Mouse (Mus musculus) CH12.LX (cell line): ENCODE results near the gene Zfp61. TPM values are rescaled to one million over a fixed set of nuclear protein-coding genes. Genes with fewer than 3 reads are reported as not detected.

Source experiments
- DNase-seq: peaks from one replicate; pipeline ENCODE4 v3.0.0-alpha.2; 2013; ENCODE audit errors: extremely low read depth
- H3K27ac ChIP-seq: 2 replicates; pipeline ENCODE4 v1.5.1; 2012; ENCODE audit warnings: low read depth, mild to moderate bottlenecking, control low read depth, moderate library complexity; ENCODE audit not compliant: insufficient read depth
- H3K27me3 ChIP-seq: replicated peaks from 2 replicates; pipeline ENCODE3; 2012; ENCODE audit warnings: inconsistent platforms
- H3K36me3 ChIP-seq, 2 experiments: replicated peaks in 1 of 2; 2 replicates each; pipeline versions ENCODE3 to v1.6.1; 2012; ENCODE audit warnings: inconsistent platforms in 1 of 2, low read length in 1 of 2, mild to moderate bottlenecking in 1 of 2, mixed read lengths in 1 of 2, moderate library complexity in 1 of 2; ENCODE audit not compliant: control insufficient read depth in 1 of 2, insufficient read depth in 1 of 2
- H3K4me1 ChIP-seq, 2 experiments: 2 replicates each; pipeline ENCODE4 v1.6.1; 2012; ENCODE audit warnings: inconsistent platforms in 1 of 2, moderate library complexity in 1 of 2; ENCODE audit not compliant: insufficient read depth in 2 of 2, control insufficient read depth in 1 of 2
- H3K4me2 ChIP-seq: 2 replicates; pipeline ENCODE4 v1.6.1; 2012; ENCODE audit warnings: low read depth, mild to moderate bottlenecking, control low read depth; ENCODE audit not compliant: poor library complexity, insufficient read depth, severe bottlenecking
- H3K4me3 ChIP-seq, 3 experiments: fragments of 150-350 bp in 1 of 3; sonication (generic) in 1 of 3; replicated peaks in 1 of 3; 2 replicates each; pipeline versions ENCODE3 to v1.5.1; 2011 to 2012; ENCODE audit warnings: low read depth in 2 of 3, low read length in 2 of 3, mild to moderate bottlenecking in 2 of 3, moderate library complexity in 2 of 3, control low read depth in 1 of 3, improper control_type of control experiment in 1 of 3, inconsistent platforms in 1 of 3, mixed read lengths in 1 of 3; ENCODE audit not compliant: poor library complexity in 1 of 3
- H3K79me2 ChIP-seq: replicated peaks from 2 replicates; pipeline ENCODE4 v1.6.1; 2012; ENCODE audit warnings: mild to moderate bottlenecking, moderate library complexity; ENCODE audit not compliant: control insufficient read depth, poor library complexity, insufficient read depth, severe bottlenecking; ENCODE audit errors: extremely low read depth
- H3K9ac ChIP-seq: 2 replicates; pipeline ENCODE4 v1.6.1; 2012; ENCODE audit warnings: low read depth, mild to moderate bottlenecking, control low read depth, moderate library complexity; ENCODE audit not compliant: insufficient read depth
- H3K9me3 ChIP-seq: replicated peaks from 2 replicates; pipeline ENCODE3; 2012; ENCODE audit warnings: low read length, inconsistent platforms, mixed read lengths
- BHLHE40 ChIP-seq: IDR thresholded peaks from 2 replicates; pipeline ENCODE4 v1.6.1; 2011; ENCODE audit warnings: mild to moderate bottlenecking, low read depth, low read length, improper control_type of control experiment
- CHD1 ChIP-seq: IDR thresholded peaks from 2 replicates; pipeline ENCODE4 v1.6.1; 2012; ENCODE audit warnings: low read depth, low read length, improper control_type of control experiment, inconsistent platforms
- CTCF ChIP-seq, 2 experiments: IDR thresholded peaks in 1 of 2; conservative IDR thresholded peaks in 1 of 2; 2 replicates each; pipeline ENCODE4 v1.5.1; 2011 to 2012; ENCODE audit warnings: low read depth in 2 of 2, low read length in 2 of 2, improper control_type of control experiment in 1 of 2, inconsistent platforms in 1 of 2, mild to moderate bottlenecking in 1 of 2, moderate library complexity in 1 of 2
- ELF1 ChIP-seq: IDR thresholded peaks from 2 replicates; pipeline ENCODE4 v1.6.1; 2014; ENCODE audit warnings: low read depth, mild to moderate bottlenecking, inconsistent platforms, low read length, improper control_type of control experiment
- EP300 ChIP-seq: IDR thresholded peaks from 2 replicates; pipeline ENCODE4 v1.6.1; 2011; ENCODE audit warnings: low read length, improper control_type of control experiment
- ETS1 ChIP-seq: conservative IDR thresholded peaks from 2 replicates; pipeline ENCODE4 v1.6.1; 2012; ENCODE audit warnings: low read depth, mild to moderate bottlenecking, inconsistent platforms, low read length, improper control_type of control experiment, moderate library complexity
- HCFC1 ChIP-seq: IDR thresholded peaks from 2 replicates; pipeline ENCODE4 v1.6.1; 2012; ENCODE audit warnings: low read depth, mild to moderate bottlenecking, inconsistent platforms, low read length, improper control_type of control experiment
- MAFK ChIP-seq: IDR thresholded peaks from 2 replicates; pipeline ENCODE4 v1.6.1; 2011; ENCODE audit warnings: low read length, improper control_type of control experiment; ENCODE audit not compliant: insufficient replicate concordance
- MAZ ChIP-seq: IDR thresholded peaks from 2 replicates; pipeline ENCODE4 v1.6.1; 2012; ENCODE audit warnings: low read depth, mild to moderate bottlenecking, inconsistent platforms, low read length, improper control_type of control experiment, moderate library complexity
- MEF2A ChIP-seq: IDR thresholded peaks from 2 replicates; pipeline ENCODE4 v1.6.1; 2014; ENCODE audit warnings: low read depth, mild to moderate bottlenecking, inconsistent platforms, low read length, improper control_type of control experiment, borderline replicate concordance
- MXI1 ChIP-seq: IDR thresholded peaks from 2 replicates; pipeline ENCODE4 v1.6.1; 2011; ENCODE audit warnings: mild to moderate bottlenecking, low read depth, low read length, improper control_type of control experiment
- POLR2A ChIP-seq: IDR thresholded peaks from 2 replicates; pipeline ENCODE4 v1.6.1; 2011; ENCODE audit warnings: low read depth, mild to moderate bottlenecking, improper control_type of control experiment, low read length
- RAD21 ChIP-seq: IDR thresholded peaks from 2 replicates; pipeline ENCODE4 v1.6.1; 2011; ENCODE audit warnings: low read depth, mild to moderate bottlenecking, low read length, improper control_type of control experiment, moderate library complexity
- SIN3A ChIP-seq: IDR thresholded peaks from 2 replicates; pipeline ENCODE4 v1.6.1; 2012; ENCODE audit warnings: low read length, improper control_type of control experiment, inconsistent platforms
- SMC3 ChIP-seq: IDR thresholded peaks from 2 replicates; pipeline ENCODE4 v1.6.1; 2011; ENCODE audit warnings: low read depth, low read length, improper control_type of control experiment
- TCF12 ChIP-seq: IDR thresholded peaks from 2 replicates; pipeline ENCODE4 v1.6.1; 2014; ENCODE audit warnings: low read depth, mild to moderate bottlenecking, inconsistent platforms, low read length, improper control_type of control experiment
- UBTF ChIP-seq: IDR thresholded peaks from 2 replicates; pipeline ENCODE4 v1.6.1; 2012; ENCODE audit warnings: low read depth, mild to moderate bottlenecking, inconsistent platforms, low read length, improper control_type of control experiment, moderate library complexity
- USF1 ChIP-seq: IDR thresholded peaks from 2 replicates; pipeline ENCODE4 v1.6.1; 2014; ENCODE audit warnings: low read depth, mild to moderate bottlenecking, inconsistent platforms, low read length, improper control_type of control experiment
- USF2 ChIP-seq: conservative IDR thresholded peaks from 2 replicates; pipeline ENCODE4 v1.6.1; 2011; ENCODE audit warnings: low read depth, low read length, improper control_type of control experiment
- ZMIZ1 ChIP-seq: IDR thresholded peaks from 2 replicates; pipeline ENCODE4 v1.6.1; 2012; ENCODE audit warnings: low read depth, mild to moderate bottlenecking, inconsistent platforms, low read length, improper control_type of control experiment
- dilution Hi-C: fragments of 300-500 bp; cut with MboI; formaldehyde crosslinking; loops from 2 replicates; pipeline ENCODE4 v1.14.3; 2020; ENCODE audit warnings: low sequenced_read_pairs; ENCODE audit not compliant: extremely low pct_unique_long_range_greater_than_20kb, extremely low pct_ligation_motif_present
- in situ Hi-C: fragments of 300-500 bp; cut with MboI; formaldehyde crosslinking; loops from 3 replicates; pipeline ENCODE4 v1.14.3; 2019; ENCODE audit warnings: low sequenced_read_pairs, low pct_ligation_motif_present, low pct_unique_long_range_greater_than_20kb, mixed read lengths
- polyA plus RNA-seq: library from polyadenylated mRNA; unstranded; fragments of >175 nt; gene quantifications from 2 replicates; pipeline ENCODE4 v1.2.1, GENCODE M21; 2012; ENCODE audit warnings: low read depth; ENCODE audit not compliant: insufficient read length
- total RNA-seq, 2 experiments: library from RNA; depleted of rRNA; stranded (reverse); fragments of 300-350 nt in 1 of 2; fragments of >200 nt in 1 of 2; gene quantifications; 2 replicates each; pipeline ENCODE4 v1.2.3; 2012 to 2014

The Zfp61 gene
- total and polyA plus RNA-seq, 3 experiments, result 2.3 to 3.3 (median 3.2) TPM

- Histone ChIP-seq H3K4me3 (no peak overlapping the region), H3K9ac (no peak overlapping the region), H3K9me3 (no peaks in the 10 kb centered on the region), H3K4me2 (no peak overlapping the region), H3K79me2 (no peaks in the 10 kb centered on the region), H3K27me3 (no peaks in the 10 kb centered on the region), H3K27ac (no peak overlapping the region), H3K36me3 (peaks cover 9 to 56% of the 10 kb centered on the region in 2 experiments), H3K4me1 (peaks cover 0 to 5% of the 10 kb centered on the region in 2 experiments; a peak in 1 of 4 replicates)
- dilution Hi-C loops (no loop called here), in situ Hi-C loops (loop anchor here (10.0 kb wide), 1 partner anchor 137 kb away; no protein-coding TSS in a partner anchor)
- no peak for DNase-seq
- TF ChIP-seq MXI1 (no peak), SMC3 (no peak), USF2 (no peak), USF1 (no peak), ETS1 (no peak), MAFK (no peak), SIN3A (no peak)
Observed at GRCm38 (mm10) chr7:24291387-24292090, 9.5 kb downstream of the Zfp61 start.

DNA sequence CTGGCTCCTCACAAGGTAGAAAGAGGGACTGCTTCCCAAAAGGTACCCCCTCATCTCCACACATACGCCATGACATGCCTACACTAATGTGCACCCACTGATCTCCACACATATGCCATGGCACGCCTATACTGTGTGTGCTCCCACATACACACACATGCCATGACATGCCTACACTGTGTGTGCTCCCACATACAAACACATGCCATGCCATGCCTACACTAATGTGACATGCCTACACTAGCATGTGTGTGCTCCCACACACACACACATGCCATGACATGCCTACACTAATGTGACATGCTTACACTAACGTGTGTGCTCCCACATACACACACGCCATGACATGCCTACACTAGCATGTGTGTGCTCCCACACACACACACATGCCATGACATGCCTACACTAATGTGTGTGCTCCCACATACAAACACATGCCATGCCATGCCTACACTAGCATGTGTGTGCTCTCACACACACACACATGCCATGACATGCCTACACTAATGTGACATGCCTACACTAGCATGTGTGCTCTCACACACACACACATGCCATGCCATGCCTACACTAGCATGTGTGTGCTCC lies 10.8 kb downstream of the Zfp61 start:
- in situ Hi-C loops, result loop anchor here (10.0 kb wide), 1 partner anchor 135 kb away; no protein-coding TSS in a partner anchor
- dilution Hi-C loops, result no loop called here
- Histone ChIP-seq H3K79me2 (no peaks in the 10 kb centered on the region), H3K9ac (no peak overlapping the region), H3K4me1 (peaks cover 0 to 5% of the 10 kb centered on the region in 2 experiments; a peak in 1 of 4 replicates), H3K4me2 (no peak overlapping the region), H3K9me3 (no peaks in the 10 kb centered on the region), H3K27ac (no peak overlapping the region), H3K4me3 (no peak overlapping the region), H3K36me3 (peaks cover 9 to 43% of the 10 kb centered on the region in 2 experiments), H3K27me3 (no peaks in the 10 kb centered on the region)
- no peak for DNase-seq
- TF ChIP-seq MEF2A, result no peak
- TF ChIP-seq UBTF, result no peak
- no peak for TF ChIP-seq ZMIZ1
- TF ChIP-seq HCFC1, result no peak
- no peak for TF ChIP-seq EP300
- TF ChIP-seq MAFK, result no peak
- no peak for TF ChIP-seq RAD21
- no peak for TF ChIP-seq POLR2A
- no peak for TF ChIP-seq ELF1
- no peak for TF ChIP-seq TCF12
- TF ChIP-seq CHD1, result no peak
- TF ChIP-seq CTCF (conservative IDR thresholded peaks at IDR 0.05 in 1 of 2, IDR thresholded peaks at IDR 0.05 in 1 of 2; ENCODE audit: low read depth in 2 of 2, low read length in 2 of 2), result no peak
- TF ChIP-seq MAZ, result no peak
- TF ChIP-seq USF1, result no peak
- TF ChIP-seq MXI1, result no peak
- TF ChIP-seq BHLHE40, result no peak
